Mouse (Mus musculus) Muller cell, postnatal 12 days (primary cell): ENCODE data around the gene Slc25a19.

Experiments used
- DNase-seq: peaks from one replicate; pipeline ENCODE4 v3.0.0-alpha.2; 2015; ENCODE audit errors: inconsistent ontology term

Gene Slc25a19

GRCm38 (mm10) chr11:115599722-115600121 lies 28.4 kb downstream of the Slc25a19 start:
- no peak for DNase-seq

GRCm38 (mm10) chr11:115598309-115598708 lies 29.8 kb downstream of the Slc25a19 start:
- no peak for DNase-seq

- no peak for DNase-seq
Observed at GRCm38 (mm10) chr11:115595209-115595608, 32.9 kb downstream of the Slc25a19 start.

- DNase-seq: no peak
Observed at GRCm38 (mm10) chr11:115590526-115591075, 37.5 kb downstream of the Slc25a19 start.

- no peak for DNase-seq
Observed at GRCm38 (mm10) chr11:115587984-115588383, 40.1 kb downstream of the Slc25a19 start.

GRCm38 (mm10) chr11:115586403-115586802 lies 41.7 kb downstream of the Slc25a19 start:
- no peak for DNase-seq

GRCm38 (mm10) chr11:115585573-115586100 lies 42.5 kb downstream of the Slc25a19 start:
- DNase-seq: no peak

- no peak for DNase-seq
Observed at GRCm38 (mm10) chr11:115584376-115585073, 43.6 kb downstream of the Slc25a19 start.

- no peak for DNase-seq
Observed at GRCm38 (mm10) chr11:115582913-115583606, 45.0 kb downstream of the Slc25a19 start.

GRCm38 (mm10) chr11:115579080-115579479 lies 49.0 kb downstream of the Slc25a19 start:
- DNase-seq: no peak

GRCm38 (mm10) chr11:115564961-115565360 lies 63.1 kb downstream of the Slc25a19 start:
- no peak for DNase-seq
